ENCODE assay signal across 22 mouse cellular contexts in genomic region chr7:74008946-74009542, GRCm38 (mm10). TPM values are rescaled to one million over a fixed set of nuclear protein-coding genes. Genes with fewer than 3 reads are reported as not detected.
DNase-seq lines count a peak whose midpoint lies in the region; ATAC-seq and TF ChIP-seq lines count a peak whose summit lies in the region.
"Had no signal": no experiment of that assay in that cellular context is flagged by ENCODE, and none has a peak within 500 bp of the region (broad histone marks: within the 10 kb centered on the region; RNA-seq: fewer than 3 reads in every experiment).

No protein-coding gene starts in this region.

- no peak for TF ChIP-seq POLR2A in cerebellum, adult 2 months (IDR thresholded peaks at IDR 0.05; ENCODE audit: borderline replicate concordance, insufficient read depth, low read length)

- no peak for TF ChIP-seq CTCF in forebrain, postnatal 0 days (IDR thresholded peaks at IDR 0.05; ENCODE audit: low read depth)
- TF ChIP-seq CTCF in cerebellum, adult 2 months (IDR thresholded peaks at IDR 0.05; ENCODE audit: borderline replicate concordance, insufficient read depth, low read depth, low read length): no peak

- DNase-seq in forebrain, postnatal 0 days: no peak
- DNase-seq in midbrain, embryonic 10.5 days (ENCODE audit: low spot score): no peak
- no peak for DNase-seq in cerebellum, adult 11 months
- DNase-seq in right cerebral cortex, postnatal 4 days: no peak
- no peak for DNase-seq in cerebellum, adult 2 months
- DNase-seq: adrenal gland, postnatal 10 days; cerebellum, adult 9-10 months; gastrocnemius, postnatal 14 days; heart, adult 18-20 months; heart, postnatal 10 days; kidney, adult 11 months; liver; lung, postnatal 4 days; thymus, postnatal 14 days had no signal

- ATAC-seq in forebrain, postnatal 0 days: no peak
- no peak for ATAC-seq in forebrain, embryonic 16.5 days
- no peak for ATAC-seq in midbrain, embryonic 13.5 days
- ATAC-seq in midbrain, embryonic 16.5 days: no peak
- ATAC-seq: forebrain, embryonic 15.5 days had no signal

- no peaks in the 10 kb centered on the region for H3K27me3 ChIP-seq in forebrain, postnatal 0 days (ENCODE audit: insufficient read depth, low read length)
- H3K27me3 ChIP-seq in forebrain, embryonic 16.5 days (replicated peaks; ENCODE audit: control insufficient read depth, insufficient read depth, low read length): no peaks in the 10 kb centered on the region
- H3K27me3 ChIP-seq in midbrain, embryonic 13.5 days: no peaks in the 10 kb centered on the region
- peaks cover 24% of the 10 kb centered on the region for H3K27me3 ChIP-seq in midbrain, embryonic 10.5 days (ENCODE audit: low read depth, poor library complexity, severe bottlenecking)
- H3K27me3 ChIP-seq in midbrain, embryonic 16.5 days (ENCODE audit: control insufficient read depth, insufficient read depth, low read depth, low read length): no peaks in the 10 kb centered on the region
- H3K27me3 ChIP-seq in cerebellum, adult 2 months (ENCODE audit: control insufficient read depth, insufficient read depth, low read length): peaks cover 3% of the 10 kb centered on the region; the same call in 1 of the 2 replicates
- H3K27me3 ChIP-seq: forebrain, embryonic 15.5 days had no signal

- peaks cover 40% of the 10 kb centered on the region for H3K4me1 ChIP-seq in forebrain, postnatal 0 days (ENCODE audit: insufficient read depth)
- H3K4me1 ChIP-seq in forebrain, embryonic 16.5 days (replicated peaks; ENCODE audit: control insufficient read depth, insufficient read depth, low read length): peaks cover 65% of the 10 kb centered on the region
- H3K4me1 ChIP-seq in midbrain, embryonic 13.5 days (replicated peaks): peaks cover 80% of the 10 kb centered on the region
- H3K4me1 ChIP-seq in midbrain, embryonic 10.5 days: peaks cover 75% of the 10 kb centered on the region
- peaks cover 64% of the 10 kb centered on the region for H3K4me1 ChIP-seq in midbrain, embryonic 16.5 days (ENCODE audit: control insufficient read depth, insufficient read depth, low read length)
- no peaks in the 10 kb centered on the region for H3K4me1 ChIP-seq in cerebellum, adult 2 months (ENCODE audit: control insufficient read depth, insufficient read depth, low read length)
- H3K4me1 ChIP-seq: liver, embryonic 15.5 days had no signal

- peak overlapping the region; percentile 11; the same call in 1 of the 2 replicates for H3K4me2 ChIP-seq in forebrain, postnatal 0 days (ENCODE audit: low read depth)
- H3K4me2 ChIP-seq in forebrain, embryonic 16.5 days (ENCODE audit: low read length): no peak overlapping the region; the same call in 1 of the 2 replicates
- peak overlapping the region; percentile 80 for H3K4me2 ChIP-seq in midbrain, embryonic 13.5 days (replicated peaks)
- peak overlapping the region; percentile 20 for H3K4me2 ChIP-seq in midbrain, embryonic 16.5 days (ENCODE audit: low read length)
- H3K4me2 ChIP-seq: forebrain, embryonic 15.5 days; heart, embryonic 12.5 days; liver, embryonic 15.5 days had no signal

- H3K9me3 ChIP-seq in forebrain, postnatal 0 days (ENCODE audit: low read length): no peaks in the 10 kb centered on the region
- H3K9me3 ChIP-seq in forebrain, embryonic 16.5 days (ENCODE audit: control insufficient read depth, low read length): no peaks in the 10 kb centered on the region
- H3K9me3 ChIP-seq in midbrain, embryonic 13.5 days: no peaks in the 10 kb centered on the region
- H3K9me3 ChIP-seq in midbrain, embryonic 10.5 days (replicated peaks): no peaks in the 10 kb centered on the region
- H3K9me3 ChIP-seq in midbrain, embryonic 16.5 days (replicated peaks; ENCODE audit: control insufficient read depth, low read length, poor library complexity, severe bottlenecking): no peaks in the 10 kb centered on the region
- H3K9me3 ChIP-seq: forebrain, embryonic 15.5 days; heart, embryonic 12.5 days; limb, embryonic 10.5 days; liver, embryonic 15.5 days had no signal

- no peak overlapping the region for H3K27ac ChIP-seq in forebrain, postnatal 0 days (ENCODE audit: low read depth, low read length)
- H3K27ac ChIP-seq in forebrain, embryonic 16.5 days (ENCODE audit: low read length): no peak overlapping the region
- H3K27ac ChIP-seq in midbrain, embryonic 13.5 days: no peak overlapping the region
- no peak overlapping the region for H3K27ac ChIP-seq in midbrain, embryonic 10.5 days (replicated peaks)
- no peak overlapping the region for H3K27ac ChIP-seq in midbrain, embryonic 16.5 days (ENCODE audit: low read length)
- H3K27ac ChIP-seq in cerebellum, adult 2 months (ENCODE audit: insufficient read depth, low read length): no peak overlapping the region
- H3K27ac ChIP-seq: forebrain, embryonic 15.5 days; limb, embryonic 10.5 days; liver, embryonic 15.5 days had no signal

- 59% methylated on average over 7 of the region's 7 CpGs for WGBS in forebrain, postnatal 0 days
- 60% methylated on average over 7 of the region's 7 CpGs for WGBS in forebrain, embryonic 16.5 days
- 52% methylated on average over 7 of the region's 7 CpGs for WGBS in midbrain, embryonic 13.5 days
- 51% methylated on average over 7 of the region's 7 CpGs for WGBS in midbrain, embryonic 10.5 days
- 55% methylated on average over 7 of the region's 7 CpGs for whole genome bisulfite sequencing in midbrain, embryonic 16.5 days
- WGBS in cerebellum, adult 2 months: 91% methylated on average over 7 of the region's 7 CpGs

- no peaks in the 10 kb centered on the region for H3K36me3 ChIP-seq in forebrain, postnatal 0 days (ENCODE audit: insufficient read depth)
- no peaks in the 10 kb centered on the region for H3K36me3 ChIP-seq in forebrain, embryonic 16.5 days (ENCODE audit: control insufficient read depth, insufficient read depth)
- peaks cover 11% of the 10 kb centered on the region for H3K36me3 ChIP-seq in midbrain, embryonic 13.5 days
- H3K36me3 ChIP-seq in midbrain, embryonic 10.5 days: peaks cover 9% of the 10 kb centered on the region; the same call in 1 of the 2 replicates
- H3K36me3 ChIP-seq in midbrain, embryonic 16.5 days (ENCODE audit: control insufficient read depth, insufficient read depth, low read length): no peaks in the 10 kb centered on the region
- H3K36me3 ChIP-seq: forebrain, embryonic 15.5 days; heart, embryonic 12.5 days; limb, embryonic 10.5 days; liver, embryonic 15.5 days had no signal

- H3K4me3 ChIP-seq in forebrain, postnatal 0 days (ENCODE audit: low read depth, low read length): no peak overlapping the region
- H3K4me3 ChIP-seq in forebrain, embryonic 16.5 days (replicated peaks; ENCODE audit: low read length): no peak overlapping the region
- H3K4me3 ChIP-seq in midbrain, embryonic 13.5 days (replicated peaks): no peak overlapping the region
- H3K4me3 ChIP-seq in midbrain, embryonic 10.5 days: no peak overlapping the region
- H3K4me3 ChIP-seq in midbrain, embryonic 16.5 days (ENCODE audit: low read depth, low read length): no peak overlapping the region
- H3K4me3 ChIP-seq in cerebellum, adult 2 months (replicated peaks; ENCODE audit: insufficient read depth, low read depth, low read length): no peak overlapping the region
- H3K4me3 ChIP-seq: forebrain, embryonic 15.5 days; heart, embryonic 12.5 days; limb, embryonic 10.5 days; liver, embryonic 15.5 days had no signal

- no peak overlapping the region for H3K9ac ChIP-seq in forebrain, postnatal 0 days
- no peak overlapping the region for H3K9ac ChIP-seq in forebrain, embryonic 16.5 days (replicated peaks; ENCODE audit: low read depth, low read length)
- no peak overlapping the region for H3K9ac ChIP-seq in midbrain, embryonic 13.5 days (replicated peaks)
- no peak overlapping the region for H3K9ac ChIP-seq in midbrain, embryonic 16.5 days (ENCODE audit: low read depth, low read length)
- H3K9ac ChIP-seq: forebrain, embryonic 15.5 days; heart, embryonic 12.5 days; liver, embryonic 15.5 days had no signal

RNA-seq across cellular contexts. Expression of gene St8sia2, which starts 4.4 kb away (rescaled TPM):
- 59.6 and 75.7 TPM in 2 replicates for total RNA-seq in forebrain, postnatal 0 days (2014; rRNA removed)
- polyA plus RNA-seq in forebrain, postnatal 0 days (2015; fragmentation: Nextera tagmentation; extraction: Ambion mirVana): 69.2 and 84.0 TPM in 2 replicates
- 84.4 and 86.3 TPM in 2 replicates for polyA plus RNA-seq in forebrain, embryonic 16.5 days (2015; fragmentation: Nextera tagmentation; extraction: Ambion mirVana)
- 81.0 and 85.6 TPM in 2 replicates for polyA plus RNA-seq in midbrain, embryonic 13.5 days (2015; fragmentation: Nextera tagmentation; extraction: Ambion mirVana)
- polyA plus RNA-seq in midbrain, embryonic 10.5 days (2016; fragmentation: Nextera tagmentation; extraction: Ambion mirVana): 17.3 and 26.9 TPM in 2 replicates
- 117 and 125 TPM in 2 replicates for polyA plus RNA-seq in midbrain, embryonic 16.5 days (2015; fragmentation: Nextera tagmentation; extraction: Ambion mirVana)
- polyA plus RNA-seq in cerebellum, adult 2 months (2012; rRNA removed): 1.1 and 1.2 TPM in 2 replicates
- total RNA-seq: megakaryocyte-erythroid progenitor cell, adult 5-6 weeks had no signal
